Mouse (Mus musculus) mouse embryonic stem cell (cell line): ENCODE results near the gene Dpysl5.

Experiments
- in situ Hi-C, 2 experiments: fragments of 300-500 bp; cut with MboI; formaldehyde crosslinking; loops; 1 replicate in 1 of 2; 3 replicates in 1 of 2; pipeline ENCODE4 v1.14.3; 2019 to 2020; ENCODE audit warnings: low sequenced_read_pairs in 2 of 2, low pct_unique_long_range_greater_than_20kb in 1 of 2, mixed read lengths in 1 of 2; ENCODE audit not compliant: unreplicated experiment in 1 of 2

Dpysl5 gene

GRCm38 (mm10) chr5:30802724-30803467 is 91.5 kb downstream of the Dpysl5 start:
- in situ Hi-C loops: loop anchor here (5.0 to 10.0 kb wide), 3 partner anchors 129 to 202 kb away; no protein-coding TSS in a partner anchor

DNA sequence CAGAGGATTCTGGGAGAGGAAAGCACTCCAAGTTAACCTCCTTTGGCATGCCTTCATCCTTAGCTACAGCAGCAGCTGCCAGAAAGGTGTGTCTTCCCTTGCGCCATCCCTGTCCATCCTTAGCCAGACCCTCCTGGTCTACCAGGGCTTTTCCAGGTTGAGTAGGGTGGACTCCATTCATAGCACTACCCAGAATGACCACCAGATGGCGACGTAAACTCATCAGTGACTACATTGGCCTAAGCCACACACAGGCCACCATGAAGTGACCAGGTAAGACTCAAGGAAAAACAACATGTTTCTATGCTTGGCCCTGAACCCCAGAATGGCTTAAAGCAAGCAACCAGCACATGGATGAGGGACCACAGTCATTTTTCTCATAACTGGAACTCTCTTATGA is 94.7 kb downstream of the Dpysl5 start:
- in situ Hi-C loops: loop anchor here (10.0 kb wide), 2 partner anchors 129 to 199 kb away; no protein-coding TSS in a partner anchor

DNA sequence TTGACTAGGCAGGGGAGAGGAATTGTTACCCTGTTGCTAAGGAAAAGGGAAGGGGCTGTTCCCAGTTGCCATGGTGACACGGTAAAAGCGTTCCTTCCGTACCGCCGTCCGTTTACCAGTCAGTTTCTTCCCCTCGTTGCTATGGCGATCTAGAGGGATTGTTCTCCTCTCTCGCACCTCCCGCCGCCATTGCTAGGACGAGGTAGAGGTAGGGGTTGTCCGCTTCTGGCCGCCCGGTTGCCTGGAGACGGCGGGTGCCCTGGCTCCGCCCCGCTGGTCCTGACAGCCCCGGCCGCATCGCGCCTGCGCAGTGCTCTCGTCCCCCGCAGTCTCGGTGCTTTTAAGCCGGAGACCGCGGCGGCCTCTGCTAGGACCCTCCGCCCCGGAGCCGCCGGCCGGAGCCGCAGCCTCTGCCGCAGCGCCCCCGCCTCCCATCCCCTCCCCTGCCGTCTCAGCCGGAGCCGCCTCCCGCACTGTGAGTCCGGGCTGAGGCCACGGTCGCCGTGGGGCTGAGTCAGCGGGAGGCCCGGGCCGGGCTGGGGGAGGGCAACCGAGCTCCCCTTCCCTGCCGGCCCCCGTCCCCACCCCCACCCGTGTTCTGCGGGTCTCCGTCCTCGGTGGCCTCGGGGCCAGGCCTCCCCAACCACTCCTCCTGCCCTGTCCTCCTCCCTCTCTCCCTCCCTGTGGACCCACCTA is 103.2 kb downstream of the Dpysl5 start, which contains the start of gene Mapre3:
Mapre3 (plus strand) TSS at position 218 of the 696 bp plus-strand sequence.
- in situ Hi-C loops: no loop called here

GRCm38 (mm10) chr5:30815120-30815465 is 103.7 kb downstream of the Dpysl5 start:
- in situ Hi-C loops: no loop called here

DNA sequence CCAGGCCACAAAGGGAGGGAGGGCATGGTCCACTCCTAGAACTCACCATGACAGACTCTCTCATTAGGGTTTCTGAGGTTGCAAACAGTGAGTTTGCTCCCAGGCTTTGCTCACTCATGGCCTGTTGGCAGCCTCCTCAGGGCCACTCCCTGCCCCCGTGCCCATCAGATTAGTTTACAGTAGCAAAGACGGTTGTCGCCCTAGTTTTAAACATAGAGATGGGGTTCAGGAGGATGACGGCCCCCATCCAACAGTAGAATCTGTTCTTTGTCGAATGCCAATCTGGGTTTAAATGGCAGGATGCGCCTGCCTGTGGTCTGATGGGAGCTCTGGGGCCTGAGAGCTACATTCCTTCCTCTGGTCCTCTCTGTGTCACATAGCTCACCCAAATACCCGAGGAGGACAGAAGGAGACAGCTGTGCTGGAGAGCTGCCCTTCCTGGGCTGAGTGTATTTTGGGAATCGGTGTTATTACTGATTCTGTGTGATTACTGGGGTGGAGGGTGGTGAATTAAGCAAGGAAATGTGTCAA is 105.0 kb downstream of the Dpysl5 start:
- in situ Hi-C loops: no loop called here

GRCm38 (mm10) chr5:30818758-30819309 is 107.5 kb downstream of the Dpysl5 start:
- in situ Hi-C loops: no loop called here

- in situ Hi-C loops: no loop called here
These were observed 111.3 kb downstream of the Dpysl5 start for GRCm38 (mm10) chr5:30822689-30823088.

DNA sequence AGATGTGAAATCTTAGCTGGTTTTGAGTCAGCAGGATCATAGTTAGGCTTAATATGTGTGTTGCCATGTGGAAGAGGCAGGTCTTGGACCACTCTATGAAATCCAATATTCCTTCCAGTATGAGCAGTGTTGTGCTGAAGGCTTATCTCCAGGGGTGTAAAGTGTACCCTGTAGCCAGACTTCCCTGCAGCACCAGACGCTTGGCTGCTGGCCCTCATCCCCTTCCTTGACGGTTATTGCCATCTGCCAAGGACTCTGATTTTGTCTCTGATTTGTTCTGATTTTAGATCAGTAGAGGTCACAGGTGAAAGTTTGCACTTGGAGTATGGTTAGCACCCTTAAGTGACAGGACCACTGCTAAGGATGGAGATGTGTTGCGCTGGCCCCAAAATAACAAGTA is 111.7 kb downstream of the Dpysl5 start:
- in situ Hi-C loops: no loop called here

DNA sequence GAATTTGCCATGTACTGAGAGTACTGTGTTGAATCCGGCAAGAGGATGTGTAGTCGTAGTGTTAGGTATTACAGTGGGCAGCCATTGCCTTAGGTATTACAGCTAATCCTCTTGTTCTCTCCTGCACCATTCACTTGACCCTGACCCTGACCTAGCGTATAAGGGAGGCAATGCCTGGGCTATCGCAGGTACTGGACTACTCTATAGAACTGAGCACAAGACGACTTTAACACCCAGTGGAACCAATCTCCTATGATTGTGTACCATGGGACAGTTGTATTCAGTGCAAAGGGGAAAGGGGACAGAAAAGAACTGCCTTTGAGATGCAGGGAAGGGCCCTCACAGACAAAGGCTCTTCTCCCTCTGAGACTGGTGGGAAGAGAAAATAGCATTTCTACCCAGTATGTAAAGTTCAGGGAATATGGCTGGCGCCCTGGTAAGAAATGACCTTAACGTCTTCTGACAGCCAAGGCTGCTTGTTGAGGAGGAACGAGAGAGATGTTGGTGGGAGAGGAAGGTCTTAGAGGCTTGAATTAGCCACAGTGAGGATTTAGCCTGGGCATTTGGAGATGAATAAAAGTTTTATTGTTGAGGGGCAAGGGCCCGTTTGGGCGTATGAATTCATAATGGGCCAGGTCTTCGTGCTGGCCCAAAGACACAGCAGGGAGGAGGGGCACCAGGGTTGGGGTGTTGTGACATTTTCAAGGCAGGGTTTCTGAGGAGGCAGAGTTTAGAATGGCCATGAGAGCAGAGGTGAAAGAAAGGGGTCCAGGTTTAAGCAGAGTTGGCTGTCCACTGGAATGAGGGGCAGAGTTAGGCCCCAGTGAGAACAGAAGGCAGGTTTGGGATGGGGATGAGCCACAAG is 113.0 kb downstream of the Dpysl5 start:
- in situ Hi-C loops: no loop called here

- in situ Hi-C loops: no loop called here
These were observed 113.8 kb downstream of the Dpysl5 start for GRCm38 (mm10) chr5:30825166-30825565.

DNA sequence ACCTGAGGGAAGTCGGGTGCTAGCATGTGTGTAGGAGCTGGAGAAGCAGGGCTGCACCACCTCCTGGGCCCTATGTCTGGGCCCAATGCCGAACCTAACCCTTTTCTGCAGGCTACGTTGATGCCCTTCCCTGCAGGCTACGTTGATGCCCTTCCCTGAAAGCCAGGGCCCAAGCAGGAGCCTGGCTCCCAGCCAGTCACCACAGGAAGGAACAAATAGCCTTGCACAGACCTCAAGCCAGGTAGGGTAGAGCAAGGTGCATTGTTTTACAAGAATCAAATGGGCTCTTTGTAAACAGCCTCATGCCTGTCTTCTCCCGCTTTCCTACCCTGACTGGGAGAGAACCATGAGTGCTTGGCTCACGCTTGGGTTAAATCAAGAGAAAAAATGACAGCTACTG is 114.5 kb downstream of the Dpysl5 start:
- in situ Hi-C loops: no loop called here

- in situ Hi-C loops: no loop called here
These were observed 122.1 kb downstream of the Dpysl5 start for GRCm38 (mm10) chr5:30833416-30833815.

- in situ Hi-C loops: no loop called here
These were observed 128.4 kb downstream of the Dpysl5 start for GRCm38 (mm10) chr5:30839731-30840130.

- in situ Hi-C loops: no loop called here
These were observed 130.5 kb downstream of the Dpysl5 start for GRCm38 (mm10) chr5:30841896-30842295.
